Mouse (Mus musculus) heart, embryonic 13.5 days (tissue): ENCODE data around the gene Rasgrf2. TPM values are rescaled to one million over a fixed set of nuclear protein-coding genes. Genes with fewer than 3 reads are reported as not detected.

Experiments
- ATAC-seq: fragments of 200-750 bp; cut with Nextera tagmentation; 2 replicates; pipeline ENCODE4 v1.8.0; 2017; ENCODE audit warnings: moderate TSS enrichment; ENCODE audit not compliant: insufficient number of reproducible peaks, low FRiP score, low TSS enrichment; ENCODE audit errors: extremely low read depth
- H3K27ac ChIP-seq: fragments of 300-500 bp; sonication (generic); replicated peaks from 2 replicates; pipeline ENCODE4 v1.5.1; 2015; ENCODE audit warnings: moderate library complexity, mild to moderate bottlenecking, inconsistent platforms
- H3K27me3 ChIP-seq: fragments of 300-500 bp; sonication (generic); replicated peaks from 2 replicates; pipeline ENCODE4 v1.6.1; 2015; ENCODE audit warnings: mild to moderate bottlenecking, inconsistent platforms
- H3K36me3 ChIP-seq: fragments of 300-500 bp; sonication (generic); 2 replicates; pipeline ENCODE4 v1.6.1; 2015; ENCODE audit warnings: mild to moderate bottlenecking, inconsistent platforms
- H3K4me1 ChIP-seq: fragments of 300-500 bp; sonication (generic); 2 replicates; pipeline ENCODE4 v1.6.1; 2015; ENCODE audit warnings: inconsistent platforms
- H3K4me2 ChIP-seq: fragments of 300-500 bp; sonication (generic); 2 replicates; pipeline ENCODE4 v1.6.1; 2015; ENCODE audit warnings: inconsistent platforms, mild to moderate bottlenecking, moderate library complexity
- H3K4me3 ChIP-seq: fragments of 300-500 bp; sonication (generic); 2 replicates; pipeline ENCODE4 v1.5.1; 2015; ENCODE audit warnings: moderate library complexity, mild to moderate bottlenecking, inconsistent platforms
- H3K9ac ChIP-seq: fragments of 300-500 bp; sonication (generic); 2 replicates; pipeline ENCODE4 v1.6.1; 2015; ENCODE audit warnings: inconsistent platforms, mild to moderate bottlenecking, moderate library complexity
- H3K9me3 ChIP-seq: fragments of 300-500 bp; sonication (generic); 2 replicates; pipeline ENCODE4 v1.6.1; 2016; ENCODE audit warnings: inconsistent platforms
- WGBS: fragments of 180-500 bp; shearing (Covaris S2); methylation state at CpG from one replicate; pipeline ENCODE4 v1.1.7; 2015; ENCODE audit warnings: mixed read lengths; 5-methylcytosine and 5-hydroxymethylcytosine counted together
- polyA plus RNA-seq: library from polyadenylated mRNA; unstranded; fragments of >200 nt; fragmentation: Nextera tagmentation; extraction: Ambion mirVana; gene quantifications from 2 replicates; pipeline ENCODE4 v1.2.1, GENCODE M21; 2015

Gene Rasgrf2
- polyA plus RNA-seq, 1 experiment from 2014 or later, result 0.27 TPM

DNA sequence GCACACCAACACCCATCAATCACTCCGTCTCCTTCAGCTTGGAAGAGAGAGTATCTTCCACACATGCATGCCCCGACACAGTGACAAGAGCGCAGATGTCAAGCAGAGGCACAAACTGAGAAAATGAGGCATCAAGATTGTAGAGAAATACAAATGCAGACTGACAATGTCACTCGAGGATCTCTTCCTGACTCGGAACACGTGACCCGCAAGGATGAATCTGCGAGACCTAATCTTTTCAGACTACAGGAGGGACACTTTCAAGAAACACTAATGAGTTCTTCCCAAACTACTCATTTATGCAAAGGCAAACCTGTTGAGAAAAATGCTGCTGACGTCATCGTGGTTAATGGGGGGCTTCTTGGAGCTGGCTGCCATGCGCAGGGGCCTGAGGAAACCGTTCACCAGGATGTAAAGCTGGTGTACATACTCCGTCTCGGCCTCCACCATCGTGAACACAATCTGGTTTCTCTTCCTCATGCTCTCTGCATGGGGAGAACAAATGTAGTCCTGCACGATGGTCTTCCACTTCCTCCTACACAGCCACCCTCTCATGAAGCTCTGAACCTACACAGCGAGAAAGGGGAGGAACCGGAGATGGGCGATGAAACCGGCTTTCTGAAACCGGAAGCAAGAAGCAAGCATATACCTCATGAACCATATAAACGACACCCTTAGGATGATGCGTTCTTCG, 100.9 kb downstream of the Rasgrf2 start:
- H3K9me3 ChIP-seq, result no peaks in the 10 kb centered on the region
- H3K27me3 ChIP-seq, result no peaks in the 10 kb centered on the region
- H3K4me3 ChIP-seq, result no peak overlapping the region
- no peak for ATAC-seq
- no peak overlapping the region for H3K27ac ChIP-seq
- 84% methylated on average over 24 of the region's 24 CpGs for WGBS
- H3K9ac ChIP-seq, result no peak overlapping the region
- no peaks in the 10 kb centered on the region for H3K36me3 ChIP-seq
- no peak overlapping the region for H3K4me2 ChIP-seq
- no peaks in the 10 kb centered on the region for H3K4me1 ChIP-seq

- 71% methylated on average over 3 of the region's 3 CpGs for WGBS
- no peaks in the 10 kb centered on the region for H3K36me3 ChIP-seq
These were observed 101.8 kb downstream of the Rasgrf2 start for GRCm38 (mm10) chr13:92029666-92030065.

GRCm38 (mm10) chr13:92027951-92028350, 103.5 kb downstream of the Rasgrf2 start:
- no peaks in the 10 kb centered on the region for H3K27me3 ChIP-seq
- WGBS, result 85% methylated on average over 5 of the region's 5 CpGs
- ATAC-seq, result no peak
- no peak overlapping the region for H3K9ac ChIP-seq
- no peaks in the 10 kb centered on the region for H3K9me3 ChIP-seq
- no peak overlapping the region for H3K4me2 ChIP-seq
- H3K4me1 ChIP-seq, result peaks cover 3% of the 10 kb centered on the region
- no peak overlapping the region for H3K4me3 ChIP-seq
- no peaks in the 10 kb centered on the region for H3K36me3 ChIP-seq
- H3K27ac ChIP-seq, result no peak overlapping the region

More at GRCm38 (mm10) chr13:92029666-92030065, 101.8 kb downstream of the Rasgrf2 start:
- no peaks in the 10 kb centered on the region for H3K4me1 ChIP-seq
- H3K27ac ChIP-seq, result no peak overlapping the region
- H3K4me2 ChIP-seq, result no peak overlapping the region
- H3K9me3 ChIP-seq, result no peaks in the 10 kb centered on the region
- H3K27me3 ChIP-seq, result no peaks in the 10 kb centered on the region
- no peak overlapping the region for H3K4me3 ChIP-seq
- no peak overlapping the region for H3K9ac ChIP-seq
- no peak for ATAC-seq

DNA sequence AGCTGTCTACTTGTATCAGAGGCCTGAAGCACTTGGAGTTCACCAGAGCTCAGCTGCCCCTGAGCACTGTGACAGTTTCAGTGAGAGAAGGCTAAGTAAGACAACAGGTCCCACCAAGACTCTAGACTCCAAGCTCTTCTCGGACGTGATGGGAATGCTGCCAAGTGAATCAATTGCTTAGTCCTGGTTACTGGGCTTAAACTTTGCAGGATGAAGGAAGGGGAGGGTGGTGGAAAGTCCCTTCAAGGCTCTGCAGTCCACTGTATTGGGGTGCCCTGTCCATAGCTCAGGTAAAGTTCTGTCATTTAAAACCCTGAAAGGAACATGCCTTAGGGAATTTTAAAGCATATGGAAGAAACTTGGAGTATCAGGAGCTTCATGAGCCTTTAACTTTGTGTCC, 104.8 kb downstream of the Rasgrf2 start:
- 63% methylated on average over 2 of the region's 2 CpGs for WGBS
- Histone ChIP-seq H3K4me3 (no peak overlapping the region), H3K9ac (no peak overlapping the region), H3K36me3 (no peaks in the 10 kb centered on the region), H3K9me3 (no peaks in the 10 kb centered on the region), H3K4me2 (no peak overlapping the region), H3K27me3 (no peaks in the 10 kb centered on the region), H3K27ac (no peak overlapping the region), H3K4me1 (peaks cover 12% of the 10 kb centered on the region)
- ATAC-seq, result no peak

GRCm38 (mm10) chr13:92025124-92025523, 106.3 kb downstream of the Rasgrf2 start:
- H3K4me1 ChIP-seq, result peaks cover 12% of the 10 kb centered on the region
- H3K9me3 ChIP-seq, result no peaks in the 10 kb centered on the region
- H3K27ac ChIP-seq, result no peak overlapping the region
- no peaks in the 10 kb centered on the region for H3K36me3 ChIP-seq
- no peak overlapping the region for H3K4me2 ChIP-seq
- WGBS, result 85% methylated on average over 3 of the region's 3 CpGs
- no peak overlapping the region for H3K9ac ChIP-seq
- H3K4me3 ChIP-seq, result no peak overlapping the region
- no peak for ATAC-seq
- H3K27me3 ChIP-seq, result no peaks in the 10 kb centered on the region

GRCm38 (mm10) chr13:92022202-92022601, 109.3 kb downstream of the Rasgrf2 start:
- peaks cover 12% of the 10 kb centered on the region for H3K4me1 ChIP-seq
- no peak for ATAC-seq
- WGBS, result 78% methylated on average over 10 of the region's 10 CpGs
- H3K9me3 ChIP-seq, result no peaks in the 10 kb centered on the region
- H3K9ac ChIP-seq, result no peak overlapping the region
- H3K4me3 ChIP-seq, result no peak overlapping the region
- H3K27me3 ChIP-seq, result no peaks in the 10 kb centered on the region
- H3K36me3 ChIP-seq, result no peaks in the 10 kb centered on the region
- no peak overlapping the region for H3K4me2 ChIP-seq
- no peak overlapping the region; the same call in 1 of the 2 replicates for H3K27ac ChIP-seq

DNA sequence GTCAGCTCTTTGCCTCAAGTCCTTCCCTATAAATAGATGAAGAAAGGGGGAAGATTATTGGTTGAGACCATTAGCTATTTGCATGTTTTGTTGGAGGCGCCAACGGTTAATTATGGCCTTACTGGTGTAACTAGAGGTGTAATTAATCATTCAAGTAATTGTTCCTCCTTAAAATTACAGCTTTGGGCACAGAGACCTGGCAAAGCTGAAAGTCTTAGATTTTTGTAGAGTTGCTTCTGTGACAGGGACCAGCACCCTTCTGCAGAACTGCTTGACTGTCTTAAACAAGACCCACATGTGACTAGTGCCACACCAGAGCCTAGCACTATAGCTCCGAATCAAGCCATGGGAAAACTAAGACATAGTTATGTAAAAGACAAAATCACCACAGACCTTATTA, 134.5 kb downstream of the Rasgrf2 start:
- no peaks in the 10 kb centered on the region for H3K36me3 ChIP-seq
- H3K27ac ChIP-seq, result no peak overlapping the region
- no peak overlapping the region for H3K4me3 ChIP-seq
- H3K27me3 ChIP-seq, result no peaks in the 10 kb centered on the region
- no peak for ATAC-seq
- H3K4me1 ChIP-seq, result no peaks in the 10 kb centered on the region
- 76% methylated on average over 3 of the region's 3 CpGs for WGBS
- H3K4me2 ChIP-seq, result no peak overlapping the region
- peaks cover 5% of the 10 kb centered on the region; the same call in 1 of the 2 replicates for H3K9me3 ChIP-seq
- H3K9ac ChIP-seq, result no peak overlapping the region

GRCm38 (mm10) chr13:91991412-91991811, 140.0 kb downstream of the Rasgrf2 start:
- no peak overlapping the region for H3K4me2 ChIP-seq
- H3K27me3 ChIP-seq, result no peaks in the 10 kb centered on the region
- H3K27ac ChIP-seq, result no peak overlapping the region
- H3K36me3 ChIP-seq, result no peaks in the 10 kb centered on the region
- peaks cover 6% of the 10 kb centered on the region; the same call in 1 of the 2 replicates for H3K4me1 ChIP-seq
- ATAC-seq, result no peak
- 71% methylated on average over 2 of the region's 2 CpGs for WGBS
- H3K9me3 ChIP-seq, result peaks cover 7% of the 10 kb centered on the region; the same call in 1 of the 2 replicates
- H3K9ac ChIP-seq, result no peak overlapping the region
- no peak overlapping the region for H3K4me3 ChIP-seq

DNA sequence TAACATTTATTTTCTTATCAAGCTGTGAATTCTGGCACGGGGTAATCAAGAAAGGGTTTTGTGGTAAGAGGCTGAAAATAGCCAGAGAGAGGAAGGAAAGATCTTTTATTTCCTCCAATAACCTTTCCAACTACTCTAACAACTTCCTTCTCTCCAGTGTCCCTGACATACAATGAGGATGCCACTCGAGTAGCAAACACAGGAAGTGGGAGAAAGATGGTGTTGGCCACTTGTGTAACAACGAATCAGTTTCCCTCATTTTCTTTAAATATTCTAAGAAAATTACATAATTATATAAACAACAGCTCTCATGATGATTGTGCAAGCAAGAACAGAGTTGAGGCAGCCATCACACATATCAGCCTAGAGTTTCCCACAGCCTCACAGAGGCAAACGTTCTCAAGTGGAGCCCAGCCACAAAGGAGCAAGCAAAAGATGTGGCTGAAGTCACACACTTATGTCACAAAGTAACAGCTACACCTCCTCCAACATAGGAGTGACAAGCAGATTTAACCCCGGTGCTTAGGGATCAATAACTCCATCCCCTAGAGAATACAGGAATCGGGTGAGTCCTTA, 140.7 kb downstream of the Rasgrf2 start:
- Histone ChIP-seq H3K9me3 (peaks cover 7% of the 10 kb centered on the region; the same call in 1 of the 2 replicates), H3K27me3 (no peaks in the 10 kb centered on the region), H3K9ac (no peak overlapping the region), H3K27ac (no peak overlapping the region), H3K4me3 (no peak overlapping the region), H3K4me1 (peaks cover 6% of the 10 kb centered on the region; the same call in 1 of the 2 replicates), H3K36me3 (no peaks in the 10 kb centered on the region), H3K4me2 (no peak overlapping the region)
- WGBS, result 59% methylated on average over 6 of the region's 6 CpGs
- ATAC-seq, result no peak

DNA sequence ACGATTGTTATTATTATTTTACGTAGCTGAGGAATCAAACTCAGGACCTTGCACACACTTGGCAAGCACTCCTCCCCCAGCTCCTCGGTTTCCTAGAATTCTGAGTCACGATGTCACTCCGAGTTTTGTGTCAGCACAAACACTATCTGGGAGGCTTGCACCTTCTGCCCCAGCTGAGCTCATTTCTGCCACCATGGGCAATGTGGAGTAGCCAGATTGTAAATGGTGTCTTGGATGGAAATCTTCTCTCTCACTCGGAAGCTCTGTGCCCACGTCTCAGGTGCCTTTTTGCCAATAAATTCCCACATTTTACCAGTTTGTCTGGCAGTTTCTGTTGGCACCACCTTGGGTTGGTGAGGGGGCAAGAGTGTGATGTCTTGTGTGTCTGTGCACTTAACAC, 143.1 kb downstream of the Rasgrf2 start:
- peaks cover 6% of the 10 kb centered on the region; the same call in 1 of the 2 replicates for H3K4me1 ChIP-seq
- peaks cover 7% of the 10 kb centered on the region; the same call in 1 of the 2 replicates for H3K9me3 ChIP-seq
- WGBS, result 72% methylated on average over 7 of the region's 7 CpGs
- ATAC-seq, result no peak
- H3K27ac ChIP-seq, result no peak overlapping the region
- no peaks in the 10 kb centered on the region for H3K36me3 ChIP-seq
- H3K27me3 ChIP-seq, result no peaks in the 10 kb centered on the region
- no peak overlapping the region for H3K4me2 ChIP-seq
- no peak overlapping the region for H3K4me3 ChIP-seq
- no peak overlapping the region for H3K9ac ChIP-seq

GRCm38 (mm10) chr13:91986958-91987357, 144.5 kb downstream of the Rasgrf2 start:
- WGBS, result 77% methylated on average over 6 of the region's 6 CpGs
- no peak for ATAC-seq
- no peak overlapping the region for H3K4me2 ChIP-seq
- peaks cover 13% of the 10 kb centered on the region for H3K4me1 ChIP-seq
- 0 out of 2 replicates have a peak, but pooled peaks cover 2% of the 10 kb centered on the region for H3K9me3 ChIP-seq
- H3K27ac ChIP-seq, result no peak overlapping the region
- no peak overlapping the region for H3K4me3 ChIP-seq
- no peak overlapping the region for H3K9ac ChIP-seq
- H3K27me3 ChIP-seq, result no peaks in the 10 kb centered on the region
- no peaks in the 10 kb centered on the region for H3K36me3 ChIP-seq
